Mouse (Mus musculus) mouse trophoblast stem cell (cell line): Measurements from ENCODE around the gene Ppt1.

Experiments
- in situ Hi-C, 2 experiments: fragments of 300-500 bp; cut with MseI, MboI; formaldehyde crosslinking; loops; 2 replicates in 1 of 2; 3 replicates in 1 of 2; pipeline ENCODE4 v1.15.1; 2025

Gene Ppt1

GRCm38 (mm10) chr4:122905359-122905758 is 69.3 kb downstream of the Ppt1 start:
- in situ Hi-C loops, result no loop called here
